Mouse (Mus musculus) urinary bladder, adult 18-20 months (tissue): Measurements from ENCODE around the gene P4hb.
A peak's percentile ranks its signal among the peaks of the same experiment; 100 is the strongest.
"Not testable (repeated sequence)": the region's sequence is repeated elsewhere in the genome, so short reads cannot be mapped to it uniquely, and the experiment has no call there.

Experiments
- DNase-seq, 2 experiments: peaks; one replicate each; pipeline ENCODE4 v3.0.0; 2022; ENCODE audit warnings: low spot score in 2 of 2, mixed read lengths in 2 of 2

Gene P4hb

GRCm38 (mm10) chr11:120539285-120540014 lies 33.6 kb downstream of the P4hb start:
- peak; percentile 56 to 66 for DNase-seq

GRCm38 (mm10) chr11:120538955-120539284 lies 34.1 kb downstream of the P4hb start:
- no peak for DNase-seq

- DNase-seq, result no peak
Observed at GRCm38 (mm10) chr11:120538485-120538884, 34.6 kb downstream of the P4hb start.

DNA sequence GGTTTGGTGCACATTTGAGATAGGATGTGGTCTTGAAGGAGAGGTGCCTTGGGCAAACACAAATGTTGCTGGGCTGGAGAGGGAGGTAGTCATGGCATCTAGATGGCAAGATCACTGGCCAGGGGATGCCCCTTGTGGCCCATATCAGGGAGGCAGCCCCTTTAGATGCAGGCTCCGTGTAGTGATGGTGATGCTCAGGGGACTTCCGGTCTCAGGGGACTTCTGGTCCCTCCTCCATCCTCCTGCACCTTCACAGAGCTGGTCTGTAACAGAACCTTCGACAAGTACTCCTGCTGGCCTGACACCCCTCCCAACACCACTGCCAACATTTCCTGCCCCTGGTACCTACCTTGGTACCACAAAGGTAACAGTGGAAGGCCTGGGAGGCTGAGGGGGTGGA lies 37.2 kb downstream of the P4hb start:
- DNase-seq, result no peak

- no peak for DNase-seq
Observed at GRCm38 (mm10) chr11:120535145-120535544, 37.9 kb downstream of the P4hb start.

GRCm38 (mm10) chr11:120534093-120534492 lies 39.0 kb downstream of the P4hb start:
- DNase-seq, result no peak

DNA sequence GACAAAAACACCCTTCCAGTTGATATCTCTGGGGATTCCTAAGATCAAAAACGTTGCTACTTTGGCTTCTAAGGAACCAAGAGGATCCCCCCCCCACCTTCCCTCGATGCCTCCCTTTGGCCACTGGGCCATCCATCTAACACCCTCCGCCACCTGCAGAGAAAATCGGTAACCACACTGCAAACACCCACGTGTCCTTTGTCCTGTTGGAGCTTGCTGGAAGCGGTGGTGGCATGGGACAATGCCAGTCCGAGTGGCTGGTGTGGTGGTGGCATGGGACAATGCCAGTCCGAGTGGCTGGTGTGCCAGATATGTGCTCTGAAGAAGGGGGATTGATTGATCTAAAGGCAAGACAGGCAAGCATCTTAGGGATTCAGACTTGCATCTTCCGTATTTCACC lies 41.4 kb downstream of the P4hb start:
- DNase-seq, result no peak

- no peak for DNase-seq
Observed at GRCm38 (mm10) chr11:120530085-120530964, 42.7 kb downstream of the P4hb start, which contains the start of gene Gcgr. Gene Gcgr, plus strand, starts transcription at chr11:120530699.

- no peak for DNase-seq
Observed at GRCm38 (mm10) chr11:120528903-120529302, 44.1 kb downstream of the P4hb start.

DNA sequence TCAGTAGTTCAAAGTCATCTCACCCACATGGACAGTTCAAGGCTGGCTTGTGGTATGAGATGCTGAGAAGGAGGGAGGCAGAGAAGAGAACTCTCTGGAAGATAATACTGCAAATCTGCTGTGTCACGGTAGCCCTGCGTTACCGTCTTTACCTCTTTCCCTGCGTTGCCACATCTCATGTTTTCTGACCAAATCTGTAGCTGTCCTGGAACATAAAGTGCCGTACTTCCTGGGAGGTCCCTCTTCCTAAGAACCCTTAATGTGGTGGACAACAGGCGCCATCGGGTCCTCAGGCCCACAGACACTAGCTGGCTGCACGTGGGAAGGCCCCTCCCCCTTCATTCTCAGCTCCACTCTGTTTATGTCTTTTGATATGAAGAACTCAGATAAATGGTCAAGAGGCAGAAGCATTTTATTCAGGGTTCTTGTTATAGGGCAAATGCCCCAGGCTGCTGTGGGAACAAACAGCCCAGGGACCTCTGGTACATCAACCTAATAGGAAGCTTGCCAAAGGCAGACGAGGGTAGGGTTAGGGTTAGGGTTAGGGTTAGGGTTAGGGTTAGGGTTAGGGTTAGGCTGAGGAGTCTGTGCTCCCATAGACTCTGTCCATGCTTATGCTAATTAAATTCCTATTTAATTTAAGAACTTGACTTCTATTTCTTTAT lies 45.2 kb downstream of the P4hb start:
- DNase-seq, result no peak

GRCm38 (mm10) chr11:120525959-120526358 lies 47.1 kb downstream of the P4hb start:
- no peak for DNase-seq

DNA sequence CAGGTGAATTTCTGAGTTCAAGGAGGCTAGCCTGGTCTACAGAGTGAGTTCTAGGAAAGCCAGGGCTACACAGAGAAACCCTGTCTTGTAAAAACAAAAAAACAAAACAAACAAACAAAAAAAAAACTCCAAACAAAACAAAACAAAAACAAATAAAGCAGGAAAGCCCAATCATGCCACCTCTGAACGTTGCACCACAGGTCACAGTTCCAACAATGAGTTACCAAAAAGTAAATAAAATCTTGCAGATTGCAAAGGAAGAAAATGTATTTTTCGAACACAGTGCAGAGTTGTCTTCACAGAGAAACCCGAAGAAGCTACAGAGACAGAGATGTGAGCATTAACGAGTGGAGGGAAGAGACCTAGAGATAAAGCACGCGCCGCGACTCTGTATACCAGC lies 50.5 kb downstream of the P4hb start:
- DNase-seq, result no peak

DNA sequence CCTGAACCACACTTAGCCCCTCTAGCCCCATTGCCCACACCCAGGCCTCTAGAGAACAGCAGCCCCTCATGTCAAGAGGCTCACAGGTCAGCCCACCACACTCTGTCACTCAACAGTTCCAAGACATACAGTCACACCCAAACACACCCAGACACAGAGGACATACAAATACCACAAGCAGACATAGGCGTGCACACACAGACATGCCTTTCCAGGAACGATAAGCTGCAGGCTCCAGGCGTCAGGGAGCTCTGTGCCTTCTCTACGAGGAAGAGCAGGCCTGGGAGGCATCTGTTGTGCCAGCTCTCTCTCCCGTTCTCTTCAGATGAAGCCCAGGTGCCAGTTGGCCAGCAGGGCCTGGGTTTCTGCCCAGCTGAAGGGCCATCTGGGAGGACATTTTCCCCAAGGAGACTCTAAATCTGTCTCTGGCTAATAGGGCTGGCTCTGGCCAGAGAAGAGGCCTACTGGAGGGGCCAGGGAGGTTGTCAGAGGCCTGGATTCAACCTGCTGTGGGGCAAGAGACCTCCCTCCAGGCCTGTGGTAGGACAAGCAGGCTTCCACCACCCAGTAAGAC lies 52.0 kb downstream of the P4hb start:
- no peak for DNase-seq

- DNase-seq, result no peak
Observed at GRCm38 (mm10) chr11:120520498-120520897, 52.6 kb downstream of the P4hb start.

DNA sequence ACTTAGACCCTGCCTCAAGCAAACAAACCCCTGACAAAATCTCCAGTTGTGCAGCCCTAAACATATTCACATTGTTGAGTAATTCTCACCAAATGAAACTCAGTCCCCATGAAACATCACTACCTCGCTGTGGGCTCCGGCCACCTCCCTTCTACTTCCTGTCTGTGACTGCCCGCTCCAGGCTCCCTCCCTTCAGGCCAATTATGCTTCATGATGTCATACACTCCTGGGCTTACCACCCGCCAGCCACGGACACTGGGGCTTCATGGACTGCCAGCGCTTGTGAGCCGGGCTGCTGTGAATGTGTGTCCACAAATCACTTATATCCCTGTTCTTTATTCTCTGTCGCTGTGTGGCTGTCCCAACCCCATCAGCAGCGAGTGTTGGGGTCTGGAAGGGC lies 53.3 kb downstream of the P4hb start:
- DNase-seq, result no peak

DNA sequence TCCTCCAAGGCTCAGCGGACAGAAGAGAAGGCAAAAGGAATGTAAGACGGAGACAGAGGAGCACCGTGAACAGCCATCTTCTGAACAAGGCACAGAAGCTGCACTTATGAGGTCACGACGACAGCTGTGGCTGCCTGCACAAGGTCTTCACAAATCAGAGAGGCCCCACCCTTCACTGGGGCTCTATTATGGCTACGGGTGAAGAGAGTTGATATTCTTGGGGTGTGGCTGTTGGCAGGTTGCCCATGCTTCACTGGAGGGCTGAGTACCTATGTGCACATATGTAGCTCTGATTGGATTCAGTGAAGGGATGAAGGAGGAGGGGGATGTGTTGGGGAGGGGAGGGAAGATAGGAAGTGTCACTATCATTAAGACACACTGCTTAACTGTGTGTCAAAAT lies 54.5 kb downstream of the P4hb start:
- DNase-seq, result no peak

DNA sequence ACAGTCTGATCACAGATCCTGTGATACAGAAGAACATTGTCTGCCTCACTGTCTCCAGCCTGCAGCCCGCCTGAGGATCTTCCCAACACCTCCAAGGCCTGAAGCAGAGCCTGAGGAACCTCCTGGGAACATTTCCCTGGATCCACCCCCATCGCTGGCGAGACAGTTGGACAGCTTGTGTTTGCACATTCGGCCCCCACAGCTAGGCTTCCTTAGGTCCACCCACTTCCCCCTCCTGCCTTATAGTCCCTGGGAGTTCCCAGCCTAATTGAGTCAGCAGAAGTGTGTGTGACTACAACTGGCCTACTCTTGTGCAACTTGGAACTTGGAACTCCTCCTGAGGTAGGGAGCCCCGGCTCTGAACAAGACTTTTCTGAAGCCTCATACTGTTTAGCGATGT lies 55.0 kb downstream of the P4hb start:
- DNase-seq, result peak in 1 of 2 experiments; percentile 53

- no peak for DNase-seq
Observed at GRCm38 (mm10) chr11:120517147-120517546, 55.9 kb downstream of the P4hb start.

- DNase-seq, result peak; percentile 82 to 92
Observed at GRCm38 (mm10) chr11:120515611-120516010, 57.4 kb downstream of the P4hb start.

GRCm38 (mm10) chr11:120514262-120514661 lies 58.8 kb downstream of the P4hb start:
- not testable (repeated sequence) for DNase-seq

- no peak for DNase-seq
Observed at GRCm38 (mm10) chr11:120512790-120513453, 60.1 kb downstream of the P4hb start.
